Mouse (Mus musculus): ENCODE measurements around the gene Tchh.
"Not testable (repeated sequence)": the region's sequence is repeated elsewhere in the genome, so short reads cannot be mapped to it uniquely, and the experiment has no call there.

The Tchh gene

GRCm38 (mm10) chr3:93442030-93442429 is at the start of gene Tchh:
TSS of gene Tchh (plus strand) at chr3:93442330.
- no peak for DNase-seq (ENCODE audit: low read depth)

GRCm38 (mm10) chr3:93393366-93393765 is 48.8 kb upstream of the Tchh start, which contains the start of gene Rptn:
TSS of gene Rptn (plus strand) at chr3:93393699.
- no peak for DNase-seq (ENCODE audit: low read depth)

GRCm38 (mm10) chr3:93403936-93404335 is 38.2 kb upstream of the Tchh start:
- no peak for DNase-seq (ENCODE audit: low read depth)

GRCm38 (mm10) chr3:93406992-93407391 is 35.1 kb upstream of the Tchh start:
- DNase-seq (ENCODE audit: low read depth): peak; percentile 2

GRCm38 (mm10) chr3:93411905-93412304 is 30.2 kb upstream of the Tchh start:
- no peak for DNase-seq (ENCODE audit: low read depth)

- DNase-seq (ENCODE audit: low read depth): no peak
These were observed 10.5 kb upstream of the Tchh start for GRCm38 (mm10) chr3:93431673-93432072.

GRCm38 (mm10) chr3:93443501-93444101 is 1.5 kb downstream of the Tchh start:
- DNase-seq (ENCODE audit: low read depth): peak; percentile 9

- peak; percentile 42 for DNase-seq (ENCODE audit: low read depth)
These were observed 2.4 kb downstream of the Tchh start for GRCm38 (mm10) chr3:93444343-93445164.

- no peak for DNase-seq (ENCODE audit: low read depth)
These were observed 3.1 kb downstream of the Tchh start for GRCm38 (mm10) chr3:93445165-93445705.

- DNase-seq (ENCODE audit: low read depth): no peak
These were observed 4.1 kb downstream of the Tchh start for GRCm38 (mm10) chr3:93446128-93446755.

- DNase-seq (ENCODE audit: low read depth): not testable (repeated sequence)
These were observed 4.6 kb downstream of the Tchh start for GRCm38 (mm10) chr3:93446756-93447137.

GRCm38 (mm10) chr3:93447138-93447841 is 5.2 kb downstream of the Tchh start:
- no peak for DNase-seq (ENCODE audit: low read depth)

- DNase-seq (ENCODE audit: low read depth): no peak
These were observed 24.4 kb downstream of the Tchh start for GRCm38 (mm10) chr3:93466556-93466955.

- no peak for DNase-seq (ENCODE audit: low read depth)
These were observed 25.0 kb downstream of the Tchh start for GRCm38 (mm10) chr3:93467130-93467529.

- DNase-seq (ENCODE audit: low read depth): no peak
These were observed 26.4 kb downstream of the Tchh start, which contains the start of gene Tchhl1 for GRCm38 (mm10) chr3:93468561-93468960. TSS of gene Tchhl1 (plus strand) at chr3:93468754.

GRCm38 (mm10) chr3:93469629-93470028 is 27.5 kb downstream of the Tchh start:
- DNase-seq (ENCODE audit: low read depth): no peak

- DNase-seq (ENCODE audit: low read depth): no peak
These were observed 37.9 kb downstream of the Tchh start for GRCm38 (mm10) chr3:93480053-93480452.

- DNase-seq (ENCODE audit: low read depth): no peak
These were observed 40.0 kb downstream of the Tchh start for GRCm38 (mm10) chr3:93481982-93482616.

- no peak for DNase-seq (ENCODE audit: low read depth)
These were observed 43.5 kb downstream of the Tchh start for GRCm38 (mm10) chr3:93485611-93486010.

GRCm38 (mm10) chr3:93488541-93488940 is 46.4 kb downstream of the Tchh start:
- no peak for DNase-seq (ENCODE audit: low read depth)

- no peak for DNase-seq (ENCODE audit: low read depth)
These were observed 50.0 kb downstream of the Tchh start for GRCm38 (mm10) chr3:93492176-93492575.
